Mouse (Mus musculus): ENCODE measurements at regions not wholly inside any gene's neighbourhood (a gene's known extent, or its start where the extent isn't known, plus 50 kb on each side); places are given as distances from the start of the nearest gene placed in this dataset.
"Not testable (repeated sequence)": the region's sequence is repeated elsewhere in the genome, so short reads cannot be mapped to it uniquely, and the experiment has no call there.

- peak in 1 of 2 experiments; percentile 44 for DNase-seq (ENCODE audit: low spot score in 2 of 2)
These were observed 321.6 kb downstream of the Htr1b start for GRCm38 (mm10) chr9:81312047-81312446.

GRCm38 (mm10) chr9:81308532-81309191 lies 325.0 kb downstream of the Htr1b start:
- no peak for DNase-seq (ENCODE audit: low spot score in 2 of 2)

GRCm38 (mm10) chr9:81305437-81306046 lies 328.1 kb downstream of the Htr1b start:
- DNase-seq (ENCODE audit: low spot score in 2 of 2) = no peak

- DNase-seq (ENCODE audit: low spot score in 2 of 2) = no peak
These were observed 357.9 kb downstream of the Htr1b start for GRCm38 (mm10) chr9:81275751-81276150.

GRCm38 (mm10) chr9:81275336-81275735 lies 358.3 kb downstream of the Htr1b start:
- no peak for DNase-seq (ENCODE audit: low spot score in 2 of 2)

GRCm38 (mm10) chr9:81224957-81225356 lies 408.7 kb downstream of the Htr1b start:
- not testable (repeated sequence) for DNase-seq (ENCODE audit: low spot score in 2 of 2)

- no peak for DNase-seq (ENCODE audit: low spot score in 2 of 2)
These were observed 415.7 kb downstream of the Htr1b start for GRCm38 (mm10) chr9:81217938-81218337.

- no peak for DNase-seq (ENCODE audit: low spot score in 2 of 2)
These were observed 418.0 kb downstream of the Htr1b start for GRCm38 (mm10) chr9:81215601-81216141.

- DNase-seq (ENCODE audit: low spot score in 2 of 2) = peak in 1 of 2 experiments; percentile 2
These were observed 418.9 kb downstream of the Htr1b start for GRCm38 (mm10) chr9:81214692-81215091.

- no peak for DNase-seq (ENCODE audit: low spot score in 2 of 2)
These were observed 441.0 kb downstream of the Htr1b start for GRCm38 (mm10) chr9:81192643-81193042.
